Mouse (Mus musculus) liver, postnatal 0 days (tissue): ENCODE measurements around the gene Kcna3.

Source experiments
- CTCF ChIP-seq: sonication (generic); IDR thresholded peaks from 2 replicates; pipeline ENCODE4 v1.5.1; 2016; ENCODE audit warnings: antibody characterized with exemption, low read depth
- EP300 ChIP-seq: IDR thresholded peaks from 2 replicates; pipeline ENCODE4 v1.6.1; 2016; ENCODE audit warnings: antibody characterized with exemption, low read depth, mild to moderate bottlenecking

DNA sequence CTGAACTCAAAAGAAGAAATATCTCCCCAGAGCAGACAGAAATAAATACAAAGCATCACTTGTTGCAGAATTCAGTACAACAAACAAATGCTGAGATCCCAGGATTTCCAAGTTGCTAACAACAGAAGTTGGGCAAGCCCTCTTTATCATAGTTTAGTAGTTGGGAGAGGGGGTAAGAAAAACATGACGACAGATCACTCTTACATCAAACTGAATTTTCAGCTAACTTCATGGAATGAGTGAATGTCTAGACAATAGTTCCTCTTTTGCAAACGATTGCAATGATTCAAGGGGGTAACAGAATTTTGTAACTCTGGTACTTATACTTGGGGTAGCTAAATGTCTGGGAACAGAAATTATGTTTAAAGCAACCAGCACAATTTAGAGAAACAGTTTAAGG, 1.2 kb upstream of the Kcna3 start:
- TF ChIP-seq EP300 (no peak), CTCF (no peak)
